Mouse (Mus musculus) midbrain, embryonic 10.5 days (tissue): ENCODE measurements around the gene Ncf2. TPM values are rescaled to one million over a fixed set of nuclear protein-coding genes. Genes with fewer than 3 reads are reported as not detected.

Source experiments
- DNase-seq: peaks from one replicate; pipeline ENCODE4 v3.0.0-alpha.2; 2017; ENCODE audit warnings: low spot score
- H3K27ac ChIP-seq: fragments of 300-500 bp; sonication (generic); replicated peaks from 2 replicates; pipeline ENCODE4 v1.5.1; 2016; ENCODE audit warnings: mild to moderate bottlenecking
- H3K27me3 ChIP-seq: fragments of 300-500 bp; sonication (generic); 2 replicates; pipeline ENCODE4 v1.6.1; 2016; ENCODE audit warnings: low read depth, mild to moderate bottlenecking; ENCODE audit not compliant: poor library complexity, severe bottlenecking
- H3K36me3 ChIP-seq: fragments of 300-500 bp; sonication (generic); 2 replicates; pipeline ENCODE4 v1.6.1; 2016; ENCODE audit warnings: mild to moderate bottlenecking, moderate library complexity
- H3K4me1 ChIP-seq: fragments of 300-500 bp; sonication (generic); 2 replicates; pipeline ENCODE4 v1.6.1; 2016
- H3K4me3 ChIP-seq: fragments of 300-500 bp; sonication (generic); 2 replicates; pipeline ENCODE4 v1.5.1; 2016; ENCODE audit warnings: mild to moderate bottlenecking, moderate library complexity
- H3K9me3 ChIP-seq: fragments of 300-500 bp; sonication (generic); replicated peaks from 2 replicates; pipeline ENCODE4 v1.6.1; 2016; ENCODE audit warnings: mild to moderate bottlenecking
- WGBS: fragments of 180-500 bp; shearing (Covaris S2); methylation state at CpG from one replicate; pipeline ENCODE4 v1.1.7; 2016; 5-methylcytosine and 5-hydroxymethylcytosine counted together
- polyA plus RNA-seq: library from polyadenylated mRNA; unstranded; fragments of >200 nt; fragmentation: Nextera tagmentation; extraction: Ambion mirVana; gene quantifications from 2 replicates; pipeline ENCODE4 v1.2.1, GENCODE M21; 2016

The Ncf2 gene
- polyA plus RNA-seq, 1 experiment from 2014 or later = 3.0 TPM

- 85% methylated on average over 18 of the region's 18 CpGs for WGBS
- H3K27ac ChIP-seq = no peak overlapping the region; the same call in 1 of the 2 replicates
- no peak for DNase-seq
Measured at GRCm38 (mm10) chr1:152807619-152808391, 7.8 kb downstream of the Ncf2 start.

GRCm38 (mm10) chr1:152808392-152808680 is 8.3 kb downstream of the Ncf2 start:
- Histone ChIP-seq H3K36me3 (no peaks in the 10 kb centered on the region), H3K4me1 (peaks cover 25% of the 10 kb centered on the region), H3K9me3 (no peaks in the 10 kb centered on the region), H3K27me3 (no peaks in the 10 kb centered on the region), H3K27ac (no peak overlapping the region), H3K4me3 (no peak overlapping the region)
- DNase-seq = no peak
- WGBS = 91% methylated on average over 2 of the region's 2 CpGs

More at GRCm38 (mm10) chr1:152807619-152808391, 7.8 kb downstream of the Ncf2 start:
- Histone ChIP-seq H3K36me3 (no peaks in the 10 kb centered on the region), H3K4me1 (peaks cover 21% of the 10 kb centered on the region), H3K4me3 (no peak overlapping the region), H3K9me3 (no peaks in the 10 kb centered on the region), H3K27me3 (no peaks in the 10 kb centered on the region)

GRCm38 (mm10) chr1:152809541-152810252 is 9.7 kb downstream of the Ncf2 start:
- Histone ChIP-seq H3K9me3 (no peaks in the 10 kb centered on the region), H3K27ac (peak overlapping the region; percentile 42; the same call in 1 of the 2 replicates)
- peak; percentile 41 for DNase-seq

GRCm38 (mm10) chr1:152810533-152811439 is 10.8 kb downstream of the Ncf2 start:
- H3K9me3 ChIP-seq = no peaks in the 10 kb centered on the region
- no peaks in the 10 kb centered on the region for H3K36me3 ChIP-seq
- H3K4me3 ChIP-seq = no peak overlapping the region
- 71% methylated on average over 13 of the region's 13 CpGs for WGBS
- H3K27ac ChIP-seq = 0 out of 2 replicates have a peak overlapping the region, but pooled peaks have one; percentile 28
- DNase-seq = no peak
- peaks cover 42% of the 10 kb centered on the region for H3K4me1 ChIP-seq
- no peaks in the 10 kb centered on the region for H3K27me3 ChIP-seq

More at GRCm38 (mm10) chr1:152809541-152810252, 9.7 kb downstream of the Ncf2 start:
- H3K36me3 ChIP-seq = no peaks in the 10 kb centered on the region
- peaks cover 31% of the 10 kb centered on the region for H3K4me1 ChIP-seq
- H3K27me3 ChIP-seq = no peaks in the 10 kb centered on the region
- no peak overlapping the region for H3K4me3 ChIP-seq
- 44% methylated on average over 8 of the region's 8 CpGs for WGBS

- Histone ChIP-seq H3K4me1 (peaks cover 61% of the 10 kb centered on the region), H3K27ac (peak overlapping the region; percentile 39), H3K4me3 (no peak overlapping the region), H3K36me3 (no peaks in the 10 kb centered on the region), H3K27me3 (no peaks in the 10 kb centered on the region), H3K9me3 (no peaks in the 10 kb centered on the region)
- peak; percentile 54 for DNase-seq
- WGBS = 52% methylated on average over 7 of the region's 7 CpGs
Measured at GRCm38 (mm10) chr1:152815265-152815701, 15.3 kb downstream of the Ncf2 start.

- Histone ChIP-seq H3K9me3 (no peaks in the 10 kb centered on the region), H3K27me3 (no peaks in the 10 kb centered on the region), H3K27ac (peak overlapping the region; percentile 69; the same call in 1 of the 2 replicates), H3K4me1 (peaks cover 46% of the 10 kb centered on the region), H3K36me3 (no peaks in the 10 kb centered on the region), H3K4me3 (no peak overlapping the region)
- WGBS = 41% methylated on average over 12 of the region's 12 CpGs
- peak; percentile 57 for DNase-seq
Measured at GRCm38 (mm10) chr1:152817027-152817769, 17.2 kb downstream of the Ncf2 start.

- Histone ChIP-seq H3K4me3 (no peak overlapping the region), H3K4me1 (peaks cover 45% of the 10 kb centered on the region), H3K9me3 (peaks cover 4% of the 10 kb centered on the region; the same call in 1 of the 2 replicates), H3K36me3 (no peaks in the 10 kb centered on the region), H3K27ac (0 out of 2 replicates have a peak overlapping the region, but pooled peaks have one; percentile 35), H3K27me3 (no peaks in the 10 kb centered on the region)
- WGBS = 46% methylated on average over 10 of the region's 10 CpGs
- DNase-seq = no peak
Measured at GRCm38 (mm10) chr1:152817794-152818193, 17.8 kb downstream of the Ncf2 start.

- 86% methylated on average over 6 of the region's 6 CpGs for WGBS
- Histone ChIP-seq H3K9me3 (peaks cover 5% of the 10 kb centered on the region; the same call in 1 of the 2 replicates), H3K4me3 (no peak overlapping the region), H3K27me3 (no peaks in the 10 kb centered on the region), H3K27ac (no peak overlapping the region), H3K4me1 (peaks cover 36% of the 10 kb centered on the region), H3K36me3 (no peaks in the 10 kb centered on the region)
- DNase-seq = no peak
Measured at GRCm38 (mm10) chr1:152819558-152819957, 19.6 kb downstream of the Ncf2 start.

- 83% methylated on average over 7 of the region's 7 CpGs for WGBS
- no peaks in the 10 kb centered on the region for H3K36me3 ChIP-seq
- H3K27me3 ChIP-seq = no peaks in the 10 kb centered on the region
Measured at GRCm38 (mm10) chr1:152820911-152821695, 21.1 kb downstream of the Ncf2 start.

GRCm38 (mm10) chr1:152821746-152822145 is 21.8 kb downstream of the Ncf2 start:
- peaks cover 16% of the 10 kb centered on the region for H3K4me1 ChIP-seq
- 89% methylated on average over 4 of the region's 4 CpGs for WGBS
- no peak overlapping the region for H3K4me3 ChIP-seq
- DNase-seq = no peak
- no peaks in the 10 kb centered on the region for H3K36me3 ChIP-seq
- no peak overlapping the region for H3K27ac ChIP-seq
- peaks cover 5% of the 10 kb centered on the region; the same call in 1 of the 2 replicates for H3K9me3 ChIP-seq
- no peaks in the 10 kb centered on the region for H3K27me3 ChIP-seq

More at GRCm38 (mm10) chr1:152820911-152821695, 21.1 kb downstream of the Ncf2 start:
- Histone ChIP-seq H3K4me3 (no peak overlapping the region), H3K9me3 (peaks cover 5% of the 10 kb centered on the region; the same call in 1 of the 2 replicates), H3K4me1 (peaks cover 22% of the 10 kb centered on the region), H3K27ac (no peak overlapping the region)
- DNase-seq = no peak

- 76% methylated on average over 9 of the region's 9 CpGs for WGBS
- Histone ChIP-seq H3K4me3 (no peak overlapping the region), H3K27me3 (no peaks in the 10 kb centered on the region), H3K4me1 (peaks cover 6% of the 10 kb centered on the region; the same call in 1 of the 2 replicates), H3K36me3 (no peaks in the 10 kb centered on the region), H3K9me3 (peaks cover 5% of the 10 kb centered on the region; the same call in 1 of the 2 replicates), H3K27ac (no peak overlapping the region)
- DNase-seq = no peak
Measured at GRCm38 (mm10) chr1:152824206-152824605, 24.2 kb downstream of the Ncf2 start.
